Mouse (Mus musculus) adrenal gland (tissue): Measurements from ENCODE around the gene Slit3.

ENCODE experiments used
- intact Hi-C: fragments of 180-260 bp; cut with DNase I; formaldehyde crosslinking; loops from one replicate; pipeline ENCODE4 v1.15.1; 2025

Slit3 gene

DNA sequence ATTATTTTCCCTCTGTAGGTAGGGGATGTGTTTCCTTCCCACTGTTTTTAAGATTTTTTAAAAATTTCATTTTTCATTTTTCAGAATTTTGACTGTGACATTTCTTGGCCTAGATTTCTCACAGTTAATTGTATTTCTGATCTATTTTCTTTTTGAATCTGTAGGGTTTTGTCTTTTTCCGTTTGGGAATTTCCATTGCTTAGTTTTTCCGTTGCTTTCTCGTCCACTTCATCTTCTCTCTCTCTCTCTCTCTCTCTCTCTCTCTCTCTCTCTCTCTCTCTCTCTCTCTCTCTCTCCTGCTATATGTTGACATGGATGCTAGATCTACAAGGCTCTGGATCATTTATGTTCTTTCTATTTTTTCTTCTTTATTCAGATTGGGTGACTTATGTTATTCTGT is 143.7 kb downstream of the Slit3 start:
- intact Hi-C loops, result no loop called here

- intact Hi-C loops, result loop anchor here (10.0 kb wide), 1 partner anchor 146 kb away; the partner anchor contains the start of gene Slit3
Measured at GRCm38 (mm10) chr11:35270396-35270795, 149.4 kb downstream of the Slit3 start.

DNA sequence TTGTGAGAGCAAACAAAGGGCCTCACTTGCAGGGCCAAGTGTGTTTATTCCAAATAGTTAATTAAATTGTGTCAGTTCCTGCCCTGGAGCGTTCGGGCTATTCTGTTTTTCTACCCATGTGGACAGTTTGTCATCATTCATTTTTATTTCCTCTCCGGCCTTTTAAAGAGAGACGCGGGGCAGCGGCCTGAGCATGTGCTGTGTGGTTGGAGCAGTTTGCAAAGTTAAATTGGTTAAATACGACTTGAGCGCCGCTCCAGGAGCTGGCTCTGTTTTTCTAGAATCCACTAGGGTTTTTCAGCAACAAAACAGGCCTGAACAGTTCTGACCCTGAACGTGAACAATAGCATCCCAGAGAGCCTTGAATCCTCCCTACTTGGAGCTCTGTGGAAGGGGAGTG is 152.4 kb downstream of the Slit3 start:
- intact Hi-C loops, result loop anchor here (10.0 kb wide), 1 partner anchor 149 kb away; the partner anchor contains the start of gene Slit3

DNA sequence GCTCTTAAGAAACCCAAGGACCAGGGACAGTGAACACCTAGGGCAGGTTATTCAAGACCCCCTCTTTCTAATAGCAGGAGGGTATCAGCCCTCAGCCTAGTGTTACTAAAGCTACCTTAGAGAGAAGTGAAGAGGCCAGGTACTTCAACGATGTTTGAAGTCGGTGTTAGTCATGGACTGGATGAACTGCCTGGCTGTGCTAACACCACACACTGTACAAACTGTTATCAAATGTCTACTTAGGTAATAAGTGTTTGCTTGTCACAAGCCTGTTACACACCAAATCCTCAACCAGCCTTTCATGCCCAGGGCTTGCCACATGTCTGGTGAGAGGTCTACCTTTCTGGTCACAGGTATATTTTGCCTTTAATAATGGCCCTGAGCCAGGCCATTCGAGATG is 153.0 kb downstream of the Slit3 start:
- intact Hi-C loops, result loop anchor here (10.0 kb wide), 1 partner anchor 149 kb away; the partner anchor contains the start of gene Slit3

GRCm38 (mm10) chr11:35275300-35275699 is 154.3 kb downstream of the Slit3 start:
- intact Hi-C loops, result loop anchor here (10.0 kb wide), 1 partner anchor 150 kb away; the partner anchor contains the start of gene Slit3

GRCm38 (mm10) chr11:35276001-35276400 is 155.0 kb downstream of the Slit3 start:
- intact Hi-C loops, result loop anchor here (10.0 kb wide), 1 partner anchor 151 kb away; the partner anchor contains the start of gene Slit3

DNA sequence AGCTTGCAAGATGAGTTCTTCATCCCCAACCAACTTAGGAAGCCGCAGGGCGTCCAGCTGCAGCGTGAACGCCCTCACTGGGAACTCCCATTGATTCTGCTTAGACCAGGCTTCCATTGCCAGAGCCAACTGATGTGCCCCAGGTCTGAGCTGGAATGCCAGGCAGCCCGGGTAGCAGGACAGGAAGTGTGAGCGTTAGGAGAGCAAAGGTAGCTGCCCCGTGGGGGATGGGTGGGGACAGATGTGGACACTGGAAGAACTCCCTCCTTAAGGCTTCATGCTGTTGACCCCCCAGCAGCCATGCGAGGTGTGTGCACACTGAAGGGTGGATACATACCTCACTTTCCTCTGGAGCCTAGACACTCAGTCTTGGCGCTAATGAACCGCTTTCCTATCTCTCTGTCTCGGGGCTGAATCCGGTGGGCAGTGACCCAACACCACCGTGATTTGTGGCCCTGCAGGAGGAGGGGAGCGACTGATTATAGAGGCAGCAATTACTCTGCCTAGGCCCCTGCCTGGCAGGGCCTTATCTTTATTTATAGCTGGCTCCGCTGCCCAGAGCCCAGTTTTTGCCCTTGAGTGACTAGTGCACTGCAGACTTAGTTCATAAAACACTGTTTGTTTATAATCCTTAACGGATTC is 157.2 kb downstream of the Slit3 start:
- intact Hi-C loops, result loop anchor here (10.0 kb wide), 1 partner anchor 153 kb away; the partner anchor contains the start of gene Slit3

DNA sequence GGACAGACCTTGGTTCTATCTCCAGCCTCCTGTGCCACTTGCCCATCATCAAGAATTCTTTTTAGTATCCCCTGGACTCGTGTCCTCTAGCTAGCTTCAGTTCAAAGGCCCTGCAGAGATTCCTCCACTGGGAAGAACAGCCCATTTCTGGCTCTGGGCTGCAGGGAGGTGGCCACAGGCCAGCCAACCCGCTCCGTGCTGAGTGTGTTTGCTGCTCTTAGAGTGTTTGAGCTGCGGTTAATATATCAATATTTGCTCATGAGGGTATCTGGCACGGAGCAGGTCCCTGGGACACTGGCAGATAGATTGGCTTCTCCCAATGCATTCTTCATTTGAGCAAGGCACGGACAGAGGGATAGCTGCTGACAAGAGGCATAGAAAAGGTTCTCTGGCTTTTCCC is 159.8 kb downstream of the Slit3 start:
- intact Hi-C loops, result no loop called here

DNA sequence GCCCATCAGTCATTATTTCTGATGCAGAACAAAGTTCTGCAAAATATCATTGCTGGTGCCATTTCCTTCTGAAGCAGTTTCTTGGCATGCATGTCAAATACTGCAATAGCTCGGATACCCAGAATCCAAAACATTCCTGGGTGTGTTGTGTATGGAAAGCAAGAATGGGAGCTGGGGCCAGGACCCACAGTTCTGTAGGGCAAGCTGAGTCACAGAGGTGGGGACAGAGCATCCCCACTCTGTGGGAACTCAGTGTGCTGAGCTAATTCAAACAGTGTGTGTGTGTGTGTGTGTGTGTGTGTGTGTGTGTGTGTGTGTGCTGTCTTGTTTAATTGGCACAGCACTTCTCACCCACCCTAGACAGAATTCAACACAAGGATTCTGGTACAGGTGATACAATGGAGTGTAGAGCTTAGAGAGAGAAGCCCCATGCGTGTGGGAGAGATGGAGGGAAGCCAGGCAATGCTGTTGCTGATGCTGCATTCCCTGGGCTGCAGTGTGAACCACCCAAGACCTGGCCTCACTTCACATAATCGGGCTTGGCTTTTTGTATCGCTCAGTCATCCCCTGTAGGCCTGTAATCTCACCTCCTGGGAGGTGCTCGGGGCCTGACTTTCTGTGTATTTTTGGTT is 161.1 kb downstream of the Slit3 start:
- intact Hi-C loops, result no loop called here

- intact Hi-C loops, result no loop called here
Measured at GRCm38 (mm10) chr11:35282825-35283571, 162.0 kb downstream of the Slit3 start.

GRCm38 (mm10) chr11:35283767-35284166 is 162.7 kb downstream of the Slit3 start:
- intact Hi-C loops, result no loop called here

- intact Hi-C loops, result no loop called here
Measured at GRCm38 (mm10) chr11:35286578-35287390, 165.8 kb downstream of the Slit3 start.

DNA sequence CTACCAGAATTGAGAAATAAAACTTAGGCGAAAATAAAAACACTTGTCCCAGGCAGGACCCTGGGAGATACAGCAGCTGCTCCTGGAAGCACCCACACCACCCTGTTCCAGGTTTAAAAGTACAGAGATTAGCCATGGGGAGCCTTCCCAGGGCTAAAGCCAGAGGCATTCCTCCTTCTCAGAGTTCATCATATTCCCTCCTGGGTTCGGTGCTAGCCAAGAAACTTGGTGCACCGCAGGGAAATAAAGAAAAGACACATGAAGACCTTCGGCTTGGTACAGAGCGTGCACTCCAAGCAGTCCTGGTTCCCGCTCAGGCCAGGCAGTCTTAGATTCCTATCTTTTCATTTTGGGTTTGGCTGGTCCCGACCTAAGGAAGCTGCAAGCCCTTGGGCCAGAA is 167.0 kb downstream of the Slit3 start:
- intact Hi-C loops, result no loop called here

DNA sequence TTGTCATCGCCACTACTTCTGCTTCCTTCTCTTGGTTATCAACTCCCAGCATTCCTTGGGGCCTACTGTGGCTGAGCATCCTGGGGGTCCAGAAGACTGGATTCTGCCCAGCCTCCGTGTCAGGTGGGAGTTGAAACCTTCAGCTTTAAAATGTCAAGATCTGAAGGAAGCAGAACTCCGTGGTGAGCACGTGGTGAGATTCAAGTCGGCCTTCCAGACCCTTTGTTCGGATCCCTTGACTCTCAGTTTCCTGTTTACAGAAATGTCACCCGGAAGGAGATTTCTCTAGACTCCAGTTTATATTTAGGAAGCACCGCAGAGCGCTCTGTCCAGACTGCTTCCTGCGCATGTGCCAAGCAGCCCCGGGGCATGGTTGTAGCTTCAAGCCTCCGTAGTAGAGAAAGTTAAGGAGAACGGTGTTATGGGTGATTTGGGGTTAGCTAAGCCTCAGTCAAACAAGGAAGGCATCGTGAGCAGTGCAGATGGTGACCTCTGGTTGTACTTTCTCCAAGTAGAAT is 167.8 kb downstream of the Slit3 start:
- intact Hi-C loops, result no loop called here

DNA sequence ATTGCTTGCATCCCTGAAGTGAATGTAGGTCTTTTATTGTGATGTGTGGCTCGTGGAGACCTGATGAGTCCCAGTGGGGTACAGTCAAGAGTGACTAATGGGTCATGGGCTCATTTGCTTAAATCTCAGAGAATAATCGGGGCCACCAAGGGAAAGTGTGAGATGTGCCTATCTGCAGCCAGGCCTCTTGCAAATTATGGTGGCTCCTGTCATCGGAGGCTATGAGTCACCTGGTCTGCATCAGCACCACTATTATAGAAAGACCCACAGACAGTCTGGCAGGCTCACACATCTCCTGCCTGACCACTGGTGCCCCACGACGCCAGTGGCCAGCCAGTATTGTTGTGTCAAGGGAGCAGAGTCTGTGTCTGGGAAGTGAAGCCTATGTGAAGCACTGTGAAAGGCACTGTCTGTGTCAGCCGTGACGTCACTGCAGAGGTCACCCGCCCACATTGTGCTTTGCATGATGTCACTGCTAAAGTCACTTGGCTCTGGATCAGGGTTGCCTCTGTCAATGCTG is 171.3 kb downstream of the Slit3 start:
- intact Hi-C loops, result no loop called here

- intact Hi-C loops, result no loop called here
Measured at GRCm38 (mm10) chr11:35293197-35293596, 172.2 kb downstream of the Slit3 start.

GRCm38 (mm10) chr11:35294670-35295069 is 173.6 kb downstream of the Slit3 start:
- intact Hi-C loops, result no loop called here

DNA sequence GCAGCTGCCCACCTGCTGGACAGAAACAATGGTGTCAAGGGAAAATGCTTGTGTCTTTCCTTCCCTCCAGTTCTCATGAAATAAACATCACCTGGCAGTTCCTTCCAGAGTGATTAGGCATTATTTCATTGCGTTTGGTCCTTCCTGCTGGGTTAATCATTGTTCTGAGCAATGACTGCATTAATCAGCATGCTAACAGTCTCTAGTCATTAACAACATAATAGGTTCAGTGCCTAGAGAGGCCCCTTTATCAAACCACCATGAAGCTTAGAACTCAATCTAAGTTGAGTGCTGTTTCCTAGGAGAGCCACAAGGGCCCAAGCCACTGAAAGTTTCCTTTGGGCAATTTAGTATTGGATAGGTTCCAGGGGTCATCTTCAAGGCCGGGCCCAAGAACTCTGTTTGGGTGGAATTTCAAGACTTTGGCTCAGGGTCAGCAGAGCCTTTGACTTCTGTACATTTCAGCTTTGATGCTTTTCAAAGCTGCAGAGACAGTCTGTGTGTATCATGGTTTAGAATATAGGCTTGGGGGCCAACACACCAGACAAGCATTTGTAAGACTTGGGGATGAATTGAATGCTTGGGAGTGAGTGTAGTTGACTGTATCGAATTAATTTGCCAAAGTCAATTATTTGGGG is 174.3 kb downstream of the Slit3 start:
- intact Hi-C loops, result no loop called here

GRCm38 (mm10) chr11:35296803-35297202 is 175.8 kb downstream of the Slit3 start:
- intact Hi-C loops, result no loop called here

DNA sequence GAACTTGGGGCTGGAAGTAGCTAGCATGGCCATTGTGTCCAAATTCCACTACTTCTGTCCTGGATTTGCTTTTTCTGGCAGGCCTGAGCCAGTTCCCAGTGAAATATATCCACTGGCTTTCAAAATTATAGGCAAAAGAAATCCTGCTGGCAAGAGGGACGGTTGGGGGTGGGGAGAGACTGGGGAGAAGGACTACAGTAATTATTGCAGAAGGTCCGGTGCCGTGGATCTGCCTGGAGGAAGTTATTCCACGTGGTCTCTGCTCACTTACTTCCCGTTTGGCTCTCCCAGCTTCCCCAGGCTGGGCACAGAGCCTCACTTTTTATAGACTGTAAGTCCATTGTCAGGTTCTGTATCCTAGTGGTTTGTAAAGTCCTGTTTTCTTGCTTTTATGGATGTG is 176.3 kb downstream of the Slit3 start:
- intact Hi-C loops, result no loop called here
